Mouse (Mus musculus): ENCODE measurements around the gene Ceacam16. TPM values are rescaled to one million over a fixed set of nuclear protein-coding genes. Genes with fewer than 3 reads are reported as not detected.

The Ceacam16 gene
- polyA plus RNA-seq, 1 experiment from 2014 or later = not detected

DNA sequence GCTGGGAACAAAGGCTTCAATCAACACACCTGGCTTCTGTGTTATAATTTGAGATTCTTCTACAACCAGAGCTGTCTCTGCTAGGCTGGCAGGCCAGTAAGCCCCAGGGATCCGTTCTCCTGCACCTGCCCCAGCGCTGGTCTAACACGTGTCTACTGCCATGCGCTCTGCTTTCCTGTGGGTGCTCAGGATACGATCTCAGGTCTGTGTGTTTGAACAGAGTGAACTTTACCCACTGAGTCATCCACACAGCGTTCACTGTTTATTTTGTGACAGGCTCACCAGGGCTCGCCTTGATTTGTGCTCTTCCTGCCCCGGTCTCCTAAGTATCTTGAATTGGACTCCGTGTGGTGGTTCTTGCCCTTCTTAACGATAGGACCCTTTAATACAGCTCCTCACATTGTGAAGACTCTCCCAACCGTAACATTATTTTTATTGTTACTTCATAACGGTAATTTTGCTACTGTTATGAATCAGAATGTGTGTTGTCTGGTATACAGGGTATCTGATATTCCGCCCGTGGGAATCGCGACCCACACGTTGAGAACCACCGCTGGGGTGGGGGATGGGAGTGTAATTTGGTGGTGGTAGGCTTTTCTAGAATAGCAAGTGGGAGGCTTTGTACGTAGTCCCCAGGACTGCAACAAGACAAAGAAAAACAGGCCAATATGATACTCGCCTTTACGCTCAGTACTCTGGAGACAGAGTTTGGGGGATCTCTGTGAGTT, 19.2 kb downstream of the Ceacam16 start:
- Histone ChIP-seq H3K4me1 (ENCODE audit: control insufficient read depth in 2 of 2, insufficient read depth in 2 of 2, low read length in 2 of 2) (no peaks in the 10 kb centered on the region; a peak in 1 of 4 replicates), H3K27me3 (ENCODE audit: control insufficient read depth, insufficient read depth, low read length) (peaks cover 20% of the 10 kb centered on the region), H3K9ac (ENCODE audit: low read length) (no peak overlapping the region), H3K36me3 (ENCODE audit: control insufficient read depth, insufficient read depth, low read length) (no peaks in the 10 kb centered on the region), H3K4me3 (ENCODE audit: control insufficient read depth in 1 of 2, insufficient read depth in 1 of 2, low read depth in 1 of 2, low read length in 2 of 2) (no peak overlapping the region), H3K27ac (replicated peaks in 1 of 2; ENCODE audit: control insufficient read depth in 1 of 2, insufficient read depth in 1 of 2, low read depth in 2 of 2, low read length in 2 of 2) (no peak overlapping the region), H3K4me2 (ENCODE audit: low read length) (no peak overlapping the region), H3K9me3 (ENCODE audit: control insufficient read depth, low read length) (no peaks in the 10 kb centered on the region)
- no peak for ATAC-seq (ENCODE audit: insufficient number of reproducible peaks, insufficient read depth, low FRiP score, low read depth)
- 75% methylated on average over 21 of the region's 21 CpGs for WGBS

DNA sequence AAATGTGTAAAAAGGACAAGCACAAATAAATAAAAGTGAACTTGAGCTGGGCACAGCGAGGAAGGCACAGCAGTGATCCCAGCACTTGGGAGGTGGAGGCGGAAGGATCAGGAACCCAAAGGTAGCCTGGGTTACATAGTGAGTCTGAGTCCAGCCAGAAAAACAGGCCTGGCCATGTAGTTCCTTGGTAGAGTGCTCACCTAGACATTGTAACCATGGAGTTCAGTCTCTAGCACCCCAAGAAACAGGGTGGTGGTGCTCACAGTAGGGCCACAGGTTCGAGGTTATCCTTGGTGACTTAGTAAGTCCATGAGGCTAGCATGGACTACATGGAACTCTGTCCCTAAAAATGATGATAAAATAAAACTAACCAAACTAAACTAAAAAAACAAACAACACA, 20.2 kb downstream of the Ceacam16 start:
- no peaks in the 10 kb centered on the region for H3K36me3 ChIP-seq (ENCODE audit: control insufficient read depth, insufficient read depth, low read length)
- H3K4me2 ChIP-seq (ENCODE audit: low read length) = no peak overlapping the region
- peaks cover 19% of the 10 kb centered on the region for H3K27me3 ChIP-seq (ENCODE audit: control insufficient read depth, insufficient read depth, low read length)
- no peak overlapping the region for H3K9ac ChIP-seq (ENCODE audit: low read length)
- 78% methylated on average over 3 of the region's 3 CpGs for WGBS
- H3K27ac ChIP-seq (replicated peaks in 1 of 2; ENCODE audit: control insufficient read depth in 1 of 2, insufficient read depth in 1 of 2, low read depth in 2 of 2, low read length in 2 of 2) = no peak overlapping the region
- no peaks in the 10 kb centered on the region for H3K9me3 ChIP-seq (ENCODE audit: control insufficient read depth, low read length)
- H3K4me1 ChIP-seq (ENCODE audit: control insufficient read depth in 2 of 2, insufficient read depth in 2 of 2, low read length in 2 of 2) = no peaks in the 10 kb centered on the region; a peak in 1 of 4 replicates
- no peak overlapping the region for H3K4me3 ChIP-seq (ENCODE audit: control insufficient read depth in 1 of 2, insufficient read depth in 1 of 2, low read depth in 1 of 2, low read length in 2 of 2)
- ATAC-seq (ENCODE audit: insufficient number of reproducible peaks, insufficient read depth, low FRiP score, low read depth) = no peak

DNA sequence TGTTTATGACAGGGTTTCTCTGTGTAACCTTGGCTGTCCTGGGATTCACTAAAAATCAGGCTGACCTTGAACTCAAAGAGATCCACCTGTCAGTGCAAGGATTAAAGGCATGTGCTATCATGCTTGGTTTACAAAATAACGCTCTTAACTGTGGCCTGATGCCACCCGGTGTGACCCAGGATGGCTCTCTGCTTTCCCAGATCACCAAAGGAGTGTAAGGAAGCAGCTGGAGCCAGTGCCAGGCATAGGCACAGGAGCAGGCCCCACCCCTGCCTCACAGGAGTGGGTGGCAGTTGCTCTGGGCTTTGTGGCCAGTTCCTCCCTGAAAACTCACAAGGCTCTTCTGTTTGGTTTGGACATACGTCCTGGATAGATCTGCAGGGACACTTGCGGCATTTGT, 20.7 kb downstream of the Ceacam16 start:
- no peak for ATAC-seq (ENCODE audit: insufficient number of reproducible peaks, insufficient read depth, low FRiP score, low read depth)
- Histone ChIP-seq H3K4me2 (ENCODE audit: low read length) (no peak overlapping the region), H3K27me3 (ENCODE audit: control insufficient read depth, insufficient read depth, low read length) (peaks cover 18% of the 10 kb centered on the region), H3K27ac (replicated peaks in 1 of 2; ENCODE audit: control insufficient read depth in 1 of 2, insufficient read depth in 1 of 2, low read depth in 2 of 2, low read length in 2 of 2) (no peak overlapping the region), H3K9me3 (ENCODE audit: control insufficient read depth, low read length) (no peaks in the 10 kb centered on the region), H3K4me1 (ENCODE audit: control insufficient read depth in 2 of 2, insufficient read depth in 2 of 2, low read length in 2 of 2) (no peaks in the 10 kb centered on the region; a peak in 1 of 4 replicates), H3K9ac (ENCODE audit: low read length) (no peak overlapping the region), H3K36me3 (ENCODE audit: control insufficient read depth, insufficient read depth, low read length) (no peaks in the 10 kb centered on the region), H3K4me3 (ENCODE audit: control insufficient read depth in 1 of 2, insufficient read depth in 1 of 2, low read depth in 1 of 2, low read length in 2 of 2) (no peak overlapping the region)
- 65% methylated on average over 4 of the region's 4 CpGs for WGBS

DNA sequence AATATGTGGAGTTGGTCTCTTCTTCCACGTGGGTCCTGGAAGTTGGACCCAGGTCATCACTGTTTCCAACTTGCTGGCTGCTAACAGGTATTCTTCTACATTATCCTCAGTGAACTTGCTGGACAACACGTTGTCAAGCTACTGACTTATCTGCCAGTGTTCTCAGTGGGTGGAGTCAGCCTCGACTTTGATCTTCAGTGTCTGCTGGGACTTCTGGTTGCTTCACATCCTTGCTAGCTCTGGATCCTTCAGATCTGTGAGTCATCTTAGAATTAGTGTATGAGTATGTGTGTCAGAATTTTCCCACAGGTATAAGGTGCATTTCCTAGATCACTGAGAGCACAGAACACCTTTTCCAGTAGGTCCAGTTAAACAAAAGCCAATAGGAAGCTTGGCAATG, 24.3 kb downstream of the Ceacam16 start:
- H3K9me3 ChIP-seq (ENCODE audit: control insufficient read depth, low read length) = no peaks in the 10 kb centered on the region
- ATAC-seq (ENCODE audit: insufficient number of reproducible peaks, insufficient read depth, low FRiP score, low read depth) = no peak
- 43% methylated on average over 3 of the region's 3 CpGs for WGBS
- no peak overlapping the region for H3K27ac ChIP-seq (replicated peaks in 1 of 2; ENCODE audit: control insufficient read depth in 1 of 2, insufficient read depth in 1 of 2, low read depth in 2 of 2, low read length in 2 of 2)
- H3K27me3 ChIP-seq (ENCODE audit: control insufficient read depth, insufficient read depth, low read length) = no peaks in the 10 kb centered on the region
- H3K4me2 ChIP-seq (ENCODE audit: low read length) = no peak overlapping the region
- H3K9ac ChIP-seq (ENCODE audit: low read length) = no peak overlapping the region
- no peaks in the 10 kb centered on the region for H3K4me1 ChIP-seq (ENCODE audit: control insufficient read depth in 2 of 2, insufficient read depth in 2 of 2, low read length in 2 of 2)
- H3K4me3 ChIP-seq (ENCODE audit: control insufficient read depth in 1 of 2, insufficient read depth in 1 of 2, low read depth in 1 of 2, low read length in 2 of 2) = no peak overlapping the region
- H3K36me3 ChIP-seq (ENCODE audit: control insufficient read depth, insufficient read depth, low read length) = no peaks in the 10 kb centered on the region

DNA sequence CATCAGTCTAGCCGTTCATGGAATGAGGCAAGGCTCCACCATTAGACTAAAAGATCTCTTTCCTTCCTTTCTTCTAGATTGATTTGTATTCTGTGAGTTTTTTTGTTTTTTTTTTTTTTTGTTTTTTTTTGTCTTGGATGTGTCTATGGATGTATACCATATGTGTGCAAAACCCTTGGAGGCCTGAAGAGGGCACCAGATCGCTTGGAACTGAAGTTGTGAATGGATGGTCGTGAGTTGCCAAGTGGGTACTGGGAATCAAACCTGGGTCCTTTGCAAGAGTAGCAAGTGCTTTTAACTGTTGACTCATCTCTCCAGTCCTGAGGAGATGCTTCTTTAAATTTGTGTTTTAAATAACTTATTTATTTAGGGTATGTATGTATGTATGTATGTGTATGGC, 27.0 kb downstream of the Ceacam16 start:
- no peaks in the 10 kb centered on the region for H3K36me3 ChIP-seq (ENCODE audit: control insufficient read depth, insufficient read depth, low read length)
- no peak overlapping the region for H3K27ac ChIP-seq (replicated peaks in 1 of 2; ENCODE audit: control insufficient read depth in 1 of 2, insufficient read depth in 1 of 2, low read depth in 2 of 2, low read length in 2 of 2)
- H3K4me2 ChIP-seq (ENCODE audit: low read length) = no peak overlapping the region
- ATAC-seq (ENCODE audit: insufficient number of reproducible peaks, insufficient read depth, low FRiP score, low read depth) = no peak
- peaks cover 7 to 12% of the 10 kb centered on the region in 2 experiments; a peak in 3 of 4 replicates for H3K4me1 ChIP-seq (ENCODE audit: control insufficient read depth in 2 of 2, insufficient read depth in 2 of 2, low read length in 2 of 2)
- H3K9me3 ChIP-seq (ENCODE audit: control insufficient read depth, low read length) = no peaks in the 10 kb centered on the region
- 53% methylated on average over 3 of the region's 3 CpGs for WGBS
- no peak overlapping the region for H3K4me3 ChIP-seq (ENCODE audit: control insufficient read depth in 1 of 2, insufficient read depth in 1 of 2, low read depth in 1 of 2, low read length in 2 of 2)
- no peak overlapping the region for H3K9ac ChIP-seq (ENCODE audit: low read length)
- no peaks in the 10 kb centered on the region for H3K27me3 ChIP-seq (ENCODE audit: control insufficient read depth, insufficient read depth, low read length)

DNA sequence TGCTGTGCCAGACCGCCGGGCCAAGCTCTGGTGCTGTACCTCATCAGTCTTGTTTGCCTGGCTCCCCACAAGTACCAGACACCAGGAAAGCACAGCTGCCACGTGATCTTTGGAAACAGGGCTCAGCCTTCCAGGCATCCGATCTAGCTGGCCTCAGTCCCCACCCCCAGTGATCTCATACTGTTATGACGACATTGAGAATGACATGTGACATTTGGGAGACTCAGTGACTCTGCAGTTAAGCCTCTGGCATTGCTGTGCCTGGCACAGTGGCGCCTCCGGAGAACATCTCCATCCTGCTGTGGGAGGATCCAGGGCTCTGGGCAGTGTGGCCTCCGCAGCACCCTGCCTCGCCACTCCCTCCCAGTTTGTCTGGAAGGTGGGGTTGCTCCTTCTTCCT, 29.3 kb downstream of the Ceacam16 start:
- no peak overlapping the region for H3K4me3 ChIP-seq (ENCODE audit: control insufficient read depth in 1 of 2, insufficient read depth in 1 of 2, low read depth in 1 of 2, low read length in 2 of 2)
- H3K4me2 ChIP-seq (ENCODE audit: low read length) = no peak overlapping the region
- no peak overlapping the region for H3K9ac ChIP-seq (ENCODE audit: low read length)
- no peaks in the 10 kb centered on the region for H3K27me3 ChIP-seq (ENCODE audit: control insufficient read depth, insufficient read depth, low read length)
- H3K9me3 ChIP-seq (ENCODE audit: control insufficient read depth, low read length) = no peaks in the 10 kb centered on the region
- no peak overlapping the region for H3K27ac ChIP-seq (replicated peaks in 1 of 2; ENCODE audit: control insufficient read depth in 1 of 2, insufficient read depth in 1 of 2, low read depth in 2 of 2, low read length in 2 of 2)
- ATAC-seq (ENCODE audit: insufficient number of reproducible peaks, insufficient read depth, low FRiP score, low read depth) = no peak
- H3K4me1 ChIP-seq (ENCODE audit: control insufficient read depth in 2 of 2, insufficient read depth in 2 of 2, low read length in 2 of 2) = peaks cover 7 to 12% of the 10 kb centered on the region in 2 experiments; a peak in 3 of 4 replicates
- 42% methylated on average over 9 of the region's 9 CpGs for WGBS
- H3K36me3 ChIP-seq (ENCODE audit: control insufficient read depth, insufficient read depth, low read length) = no peaks in the 10 kb centered on the region

DNA sequence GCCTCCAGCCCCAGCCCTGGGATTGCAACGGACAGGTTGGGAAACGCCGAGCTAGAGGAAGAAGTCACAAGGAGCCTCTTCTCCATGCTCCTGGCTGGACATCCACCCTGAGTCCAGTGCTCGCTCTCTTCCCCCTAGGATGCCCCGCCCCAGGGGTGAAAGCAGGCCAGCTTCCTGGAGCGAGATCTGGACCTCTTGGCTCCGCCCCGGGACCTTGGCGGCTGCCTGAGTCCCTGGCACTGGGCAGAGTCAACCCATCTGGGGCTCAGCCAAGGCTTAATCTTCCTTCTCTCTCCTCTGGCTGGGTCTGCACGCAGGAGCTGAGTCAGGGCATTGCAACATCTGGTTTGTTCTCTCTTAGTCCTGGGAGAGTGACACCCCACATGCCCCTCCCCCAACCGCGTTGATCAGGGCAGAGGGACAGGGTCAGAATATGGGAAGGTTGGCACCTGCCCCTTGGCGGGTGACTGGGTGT, 30.4 kb downstream of the Ceacam16 start:
- peak overlapping the region; percentile 24 for H3K4me2 ChIP-seq (ENCODE audit: low read length)
- ATAC-seq (ENCODE audit: insufficient number of reproducible peaks, insufficient read depth, low FRiP score, low read depth) = peak; percentile 82
- H3K4me3 ChIP-seq (ENCODE audit: control insufficient read depth in 1 of 2, insufficient read depth in 1 of 2, low read depth in 1 of 2, low read length in 2 of 2) = no peak overlapping the region
- 30% methylated on average over 13 of the region's 13 CpGs for WGBS
- no peak overlapping the region for H3K27ac ChIP-seq (replicated peaks in 1 of 2; ENCODE audit: control insufficient read depth in 1 of 2, insufficient read depth in 1 of 2, low read depth in 2 of 2, low read length in 2 of 2)
- H3K9me3 ChIP-seq (ENCODE audit: control insufficient read depth, low read length) = no peaks in the 10 kb centered on the region
- H3K4me1 ChIP-seq (ENCODE audit: control insufficient read depth in 2 of 2, insufficient read depth in 2 of 2, low read length in 2 of 2) = peaks cover 7 to 12% of the 10 kb centered on the region in 2 experiments; a peak in 3 of 4 replicates
- 0 out of 2 replicates have a peak overlapping the region, but pooled peaks have one; percentile 13 for H3K9ac ChIP-seq (ENCODE audit: low read length)
- no peaks in the 10 kb centered on the region for H3K36me3 ChIP-seq (ENCODE audit: control insufficient read depth, insufficient read depth, low read length)
- no peaks in the 10 kb centered on the region for H3K27me3 ChIP-seq (ENCODE audit: control insufficient read depth, insufficient read depth, low read length)
